Mouse (Mus musculus) lung, embryonic 15.5 days (tissue): ENCODE results near the gene 6030452D12Rik. TPM values are rescaled to one million over a fixed set of nuclear protein-coding genes. Genes with fewer than 3 reads are reported as not detected.

Source experiments
- ATAC-seq: fragments of 200-750 bp; cut with Nextera tagmentation; 2 replicates; pipeline ENCODE4 v1.8.0; 2017; ENCODE audit warnings: moderate number of reproducible peaks, borderline replicate concordance; ENCODE audit not compliant: low FRiP score, low TSS enrichment; ENCODE audit errors: extremely low read depth
- H3K27ac ChIP-seq: fragments of 300-500 bp; sonication (generic); 2 replicates; pipeline ENCODE4 v1.5.1; 2015; ENCODE audit warnings: moderate library complexity, mild to moderate bottlenecking, inconsistent platforms
- H3K27me3 ChIP-seq: fragments of 300-500 bp; sonication (generic); 2 replicates; pipeline ENCODE4 v1.6.1; 2015; ENCODE audit warnings: inconsistent platforms
- H3K36me3 ChIP-seq: fragments of 300-500 bp; sonication (generic); 2 replicates; pipeline ENCODE4 v1.6.1; 2015; ENCODE audit warnings: inconsistent platforms
- H3K4me1 ChIP-seq: fragments of 300-500 bp; sonication (generic); 2 replicates; pipeline ENCODE4 v1.6.1; 2015; ENCODE audit warnings: inconsistent platforms
- H3K4me2 ChIP-seq: fragments of 300-500 bp; sonication (generic); 2 replicates; pipeline ENCODE4 v1.6.1; 2015; ENCODE audit warnings: inconsistent platforms, mild to moderate bottlenecking, moderate library complexity
- H3K4me3 ChIP-seq: fragments of 300-500 bp; sonication (generic); 2 replicates; pipeline ENCODE4 v1.5.1; 2015; ENCODE audit warnings: mild to moderate bottlenecking, inconsistent platforms
- H3K9ac ChIP-seq: fragments of 300-500 bp; sonication (generic); 2 replicates; pipeline ENCODE4 v1.6.1; 2015; ENCODE audit warnings: inconsistent platforms
- H3K9me3 ChIP-seq: fragments of 300-500 bp; sonication (generic); 2 replicates; pipeline ENCODE4 v1.6.1; 2016; ENCODE audit warnings: inconsistent platforms
- WGBS: fragments of 180-500 bp; shearing (Covaris S2); methylation state at CpG from one replicate; pipeline ENCODE4 v1.1.7; 2015; 5-methylcytosine and 5-hydroxymethylcytosine counted together
- polyA plus RNA-seq: library from polyadenylated mRNA; unstranded; fragments of >200 nt; fragmentation: Nextera tagmentation; extraction: Ambion mirVana; gene quantifications from 2 replicates; pipeline ENCODE4 v1.2.1, GENCODE M21; 2015

Gene 6030452D12Rik
- polyA plus RNA-seq, 1 experiment from 2014 or later, result not detected

GRCm38 (mm10) chr8:106507761-106508331, 7.5 kb downstream of the 6030452D12Rik start:
- Histone ChIP-seq H3K36me3 (no peaks in the 10 kb centered on the region), H3K27me3 (peaks cover 37% of the 10 kb centered on the region), H3K9ac (no peak overlapping the region), H3K4me1 (peaks cover 53% of the 10 kb centered on the region), H3K27ac (peak overlapping the region; percentile 79), H3K9me3 (no peaks in the 10 kb centered on the region), H3K4me3 (peak overlapping the region; percentile 36), H3K4me2 (peak overlapping the region; percentile 84)
- WGBS, result 1% methylated on average over 30 of the region's 30 CpGs
- ATAC-seq, result peak; percentile 79; the same call in 1 of the 2 replicates

- Histone ChIP-seq H3K27me3 (peaks cover 37% of the 10 kb centered on the region), H3K27ac (peak overlapping the region; percentile 79; the same call in 1 of the 2 replicates), H3K9ac (no peak overlapping the region), H3K4me3 (no peak overlapping the region), H3K4me2 (peak overlapping the region; percentile 84), H3K9me3 (no peaks in the 10 kb centered on the region), H3K36me3 (no peaks in the 10 kb centered on the region), H3K4me1 (peaks cover 57% of the 10 kb centered on the region)
- no peak for ATAC-seq
- WGBS, result 37% methylated on average over 3 of the region's 3 CpGs
Observed at GRCm38 (mm10) chr8:106508456-106508855, 8.1 kb downstream of the 6030452D12Rik start.

- Histone ChIP-seq H3K36me3 (no peaks in the 10 kb centered on the region), H3K4me3 (no peak overlapping the region), H3K4me2 (no peak overlapping the region), H3K27ac (no peak overlapping the region), H3K27me3 (peaks cover 37% of the 10 kb centered on the region), H3K4me1 (peaks cover 57% of the 10 kb centered on the region), H3K9ac (no peak overlapping the region), H3K9me3 (no peaks in the 10 kb centered on the region)
- WGBS, result 68% methylated on average over 8 of the region's 8 CpGs
- no peak for ATAC-seq
Observed at GRCm38 (mm10) chr8:106509079-106509780, 8.9 kb downstream of the 6030452D12Rik start.

GRCm38 (mm10) chr8:106510365-106510975, 10.1 kb downstream of the 6030452D12Rik start, which contains the start of gene Cdh3:
Gene Cdh3 (plus strand): TSS chr8:106510891.
- peak within 1 kb of the TSS; percentile 74 for H3K27ac ChIP-seq
- H3K4me2 ChIP-seq, result peak within 1 kb of the TSS; percentile 78
- H3K36me3 ChIP-seq, result no peaks in the 10 kb centered on the region
- under 1% methylated on average over 34 of the region's 34 CpGs for WGBS
- H3K4me1 ChIP-seq, result peaks cover 54% of the 10 kb centered on the region
- peak; percentile 73 for ATAC-seq
- peak within 1 kb of the TSS; percentile 54 for H3K4me3 ChIP-seq
- peaks cover 37% of the 10 kb centered on the region for H3K27me3 ChIP-seq
- no peaks in the 10 kb centered on the region for H3K9me3 ChIP-seq
- H3K9ac ChIP-seq, result peak within 1 kb of the TSS; percentile 50

GRCm38 (mm10) chr8:106511065-106511501, 10.8 kb downstream of the 6030452D12Rik start:
- under 1% methylated on average over 22 of the region's 22 CpGs for WGBS
- no peaks in the 10 kb centered on the region for H3K36me3 ChIP-seq
- peak overlapping the region; percentile 78 for H3K4me2 ChIP-seq
- ATAC-seq, result peak; percentile 36
- H3K4me1 ChIP-seq, result peaks cover 51% of the 10 kb centered on the region
- H3K9me3 ChIP-seq, result no peaks in the 10 kb centered on the region
- peak overlapping the region; percentile 54 for H3K4me3 ChIP-seq
- peak overlapping the region; percentile 74 for H3K27ac ChIP-seq
- peaks cover 37% of the 10 kb centered on the region for H3K27me3 ChIP-seq
- peak overlapping the region; percentile 50 for H3K9ac ChIP-seq

GRCm38 (mm10) chr8:106511531-106512041, 11.3 kb downstream of the 6030452D12Rik start:
- Histone ChIP-seq H3K9me3 (no peaks in the 10 kb centered on the region), H3K27me3 (peaks cover 37% of the 10 kb centered on the region), H3K27ac (peak overlapping the region; percentile 74), H3K9ac (peak overlapping the region; percentile 50), H3K4me3 (peak overlapping the region; percentile 54), H3K4me2 (peak overlapping the region; percentile 78), H3K36me3 (no peaks in the 10 kb centered on the region), H3K4me1 (peaks cover 56% of the 10 kb centered on the region)
- 1% methylated on average over 30 of the region's 30 CpGs for WGBS
- ATAC-seq, result no peak

DNA sequence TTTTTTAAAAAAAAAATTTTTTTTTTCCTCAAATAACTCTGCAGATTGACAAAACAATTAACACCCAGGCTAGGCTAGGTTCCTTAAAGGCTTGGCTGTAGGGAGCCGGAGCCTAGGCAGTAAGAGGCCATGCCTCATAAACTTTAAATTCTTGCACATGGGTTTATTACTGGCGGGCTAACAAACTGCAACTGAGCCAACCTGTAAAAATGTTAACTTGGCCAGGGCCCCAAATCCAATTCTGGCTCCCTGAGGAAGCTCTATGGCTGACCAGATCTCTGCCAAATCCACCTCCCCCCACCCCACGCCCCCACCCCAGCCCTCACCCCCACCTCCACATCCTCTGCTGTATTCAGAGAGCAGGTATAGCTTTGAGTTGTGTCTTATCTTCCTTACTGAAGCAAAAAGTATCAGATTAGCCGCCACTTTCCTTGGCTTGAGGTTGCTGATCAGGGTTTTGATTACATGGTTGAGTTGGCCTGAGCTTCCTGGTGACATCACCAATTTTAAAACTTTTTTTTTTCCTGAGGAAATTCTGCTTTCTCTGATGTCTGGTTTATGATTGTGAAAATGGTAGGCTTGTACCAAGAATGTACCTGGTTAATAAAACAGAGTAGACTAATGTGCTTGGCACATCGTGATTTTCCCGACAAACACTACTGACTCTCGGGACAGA, 12.3 kb downstream of the 6030452D12Rik start:
- H3K4me1 ChIP-seq, result peaks cover 56% of the 10 kb centered on the region
- no peaks in the 10 kb centered on the region for H3K36me3 ChIP-seq
- no peaks in the 10 kb centered on the region for H3K9me3 ChIP-seq
- 0 out of 2 replicates have a peak overlapping the region, but pooled peaks have one; percentile 74 for H3K27ac ChIP-seq
- no peak for ATAC-seq
- H3K9ac ChIP-seq, result no peak overlapping the region
- peak overlapping the region; percentile 78 for H3K4me2 ChIP-seq
- peak overlapping the region; percentile 54 for H3K4me3 ChIP-seq
- WGBS, result 37% methylated on average over 7 of the region's 7 CpGs
- H3K27me3 ChIP-seq, result peaks cover 35% of the 10 kb centered on the region

DNA sequence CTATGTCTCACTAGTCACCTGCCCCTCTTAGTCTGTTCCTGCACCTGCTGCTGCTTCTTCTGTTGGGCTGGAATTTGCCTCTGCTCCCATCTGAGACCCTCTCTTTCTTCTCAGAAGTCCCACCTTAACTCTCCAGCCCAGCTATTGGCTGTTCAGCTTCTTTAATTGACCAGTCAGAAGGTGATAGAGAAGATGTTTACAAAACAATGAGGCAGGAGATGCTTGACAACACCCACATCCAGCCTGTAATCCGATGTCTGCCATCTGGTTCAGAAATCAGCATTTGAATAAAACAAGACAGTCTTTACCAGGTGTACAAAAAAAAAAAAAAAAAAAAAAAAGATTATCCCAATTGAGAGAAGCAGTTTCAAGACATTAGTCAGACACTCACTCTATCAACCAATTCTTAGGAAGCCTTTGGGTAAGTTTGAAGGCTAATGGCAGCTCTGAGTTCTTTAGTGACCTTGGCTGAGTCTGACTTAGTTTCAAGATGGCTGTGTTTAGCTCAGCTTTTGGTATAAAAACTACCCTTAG, 15.7 kb downstream of the 6030452D12Rik start:
- WGBS, result 43% methylated on average over 1 of the region's 1 CpGs
- Histone ChIP-seq H3K27me3 (peaks cover 10% of the 10 kb centered on the region), H3K36me3 (no peaks in the 10 kb centered on the region), H3K9me3 (no peaks in the 10 kb centered on the region), H3K27ac (no peak overlapping the region; the same call in 1 of the 2 replicates), H3K4me1 (peaks cover 39% of the 10 kb centered on the region), H3K9ac (no peak overlapping the region), H3K4me3 (no peak overlapping the region), H3K4me2 (no peak overlapping the region)
- no peak for ATAC-seq

DNA sequence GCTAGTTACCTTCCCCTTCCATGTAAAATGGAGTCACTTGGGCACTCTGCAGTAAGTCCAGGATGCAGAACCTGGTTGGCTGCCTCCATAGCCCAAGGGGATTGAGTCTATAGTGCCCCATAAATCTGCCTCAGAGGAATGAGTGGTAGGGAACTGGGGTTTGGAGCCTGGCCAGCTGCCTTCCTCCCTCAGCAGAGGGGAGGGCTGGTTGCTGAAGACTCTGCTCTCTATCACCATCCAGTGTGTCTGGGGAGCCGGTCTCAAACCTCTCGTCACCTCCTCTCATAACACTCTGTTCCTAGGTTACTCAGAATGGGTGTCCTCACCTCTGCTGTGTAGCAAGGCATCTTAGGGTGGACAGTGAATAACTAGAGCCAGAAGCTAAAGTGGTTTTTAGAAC, 16.3 kb downstream of the 6030452D12Rik start:
- Histone ChIP-seq H3K36me3 (no peaks in the 10 kb centered on the region), H3K27me3 (peaks cover 4% of the 10 kb centered on the region), H3K27ac (no peak overlapping the region; the same call in 1 of the 2 replicates), H3K4me2 (no peak overlapping the region), H3K4me3 (no peak overlapping the region), H3K9me3 (no peaks in the 10 kb centered on the region), H3K4me1 (peaks cover 40% of the 10 kb centered on the region), H3K9ac (no peak overlapping the region)
- ATAC-seq, result no peak
- WGBS, result 36% methylated on average over 2 of the region's 2 CpGs

DNA sequence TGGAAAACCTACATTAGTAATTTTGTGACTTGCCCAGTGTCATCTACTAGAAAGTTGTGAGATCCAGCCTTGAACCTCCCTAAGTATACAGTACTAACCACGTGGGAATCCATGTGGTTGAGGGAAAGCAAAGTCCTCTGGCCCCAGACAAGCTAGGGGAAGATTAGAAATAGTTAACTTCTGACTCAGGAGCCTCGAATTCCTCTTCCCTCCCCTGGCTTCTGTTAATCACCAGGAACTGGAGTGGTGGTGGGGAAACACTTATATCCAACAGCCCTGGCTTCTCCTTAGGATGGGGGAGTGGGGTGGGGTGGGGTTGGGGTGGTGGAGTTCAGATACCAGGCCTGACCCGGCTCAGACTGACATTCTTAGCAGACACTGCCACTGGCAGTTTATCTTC, 18.4 kb downstream of the 6030452D12Rik start:
- Histone ChIP-seq H3K4me1 (peaks cover 27% of the 10 kb centered on the region), H3K27me3 (no peaks in the 10 kb centered on the region), H3K27ac (peak overlapping the region; percentile 54), H3K9me3 (no peaks in the 10 kb centered on the region), H3K4me3 (no peak overlapping the region), H3K9ac (no peak overlapping the region), H3K4me2 (no peak overlapping the region), H3K36me3 (no peaks in the 10 kb centered on the region)
- WGBS, result 5% methylated on average over 3 of the region's 3 CpGs
- ATAC-seq, result peak; percentile 56

GRCm38 (mm10) chr8:106520578-106520977, 20.3 kb downstream of the 6030452D12Rik start:
- Histone ChIP-seq H3K36me3 (no peaks in the 10 kb centered on the region), H3K4me1 (peaks cover 27% of the 10 kb centered on the region), H3K4me3 (no peak overlapping the region), H3K4me2 (no peak overlapping the region), H3K27me3 (no peaks in the 10 kb centered on the region), H3K27ac (no peak overlapping the region), H3K9me3 (no peaks in the 10 kb centered on the region), H3K9ac (no peak overlapping the region)
- ATAC-seq, result no peak; the same call in 1 of the 2 replicates
- 65% methylated on average over 7 of the region's 7 CpGs for WGBS
